Mouse (Mus musculus) lung, adult 2 months (tissue): ENCODE results near the gene Praf2.

Experiments
- CTCF ChIP-seq: fragments of 200-500 bp; IDR thresholded peaks from 2 replicates; pipeline ENCODE4 v1.5.1; 2011; ENCODE audit warnings: mild to moderate bottlenecking, low read length, control low read depth; ENCODE audit not compliant: insufficient read depth
- POLR2A ChIP-seq: fragments of 200-500 bp; IDR thresholded peaks from 2 replicates; pipeline ENCODE4 v1.6.1; 2011; ENCODE audit warnings: low read depth, mild to moderate bottlenecking, control low read depth, low read length, borderline replicate concordance; ENCODE audit errors: extremely low read depth

- no peak for TF ChIP-seq POLR2A
- 0 out of 2 replicates have a peak, but pooled peaks have one; percentile 6 for TF ChIP-seq CTCF
Observed at GRCm38 (mm10) chrX:7743470-7743869, 15.2 kb downstream of the Praf2 start.
